Mouse (Mus musculus) neural tube, embryonic 15.5 days (tissue): ENCODE measurements around the gene Ranbp1. TPM values are rescaled to one million over a fixed set of nuclear protein-coding genes. Genes with fewer than 3 reads are reported as not detected.

Source experiments
- ATAC-seq: fragments of 200-750 bp; cut with Nextera tagmentation; 2 replicates; pipeline ENCODE4 v1.8.0; 2017; ENCODE audit warnings: mild to moderate bottlenecking, moderate TSS enrichment, moderate library complexity; ENCODE audit not compliant: low FRiP score
- H3K27ac ChIP-seq: fragments of 300-500 bp; sonication (generic); replicated peaks from 2 replicates; pipeline ENCODE4 v1.5.1; 2015; ENCODE audit warnings: mild to moderate bottlenecking, inconsistent platforms
- H3K27me3 ChIP-seq: fragments of 300-500 bp; sonication (generic); replicated peaks from 2 replicates; pipeline ENCODE4 v1.6.1; 2015; ENCODE audit warnings: inconsistent platforms
- H3K36me3 ChIP-seq: fragments of 300-500 bp; sonication (generic); 2 replicates; pipeline ENCODE4 v1.6.1; 2015; ENCODE audit warnings: inconsistent platforms
- H3K4me1 ChIP-seq: fragments of 300-500 bp; sonication (generic); 2 replicates; pipeline ENCODE4 v1.6.1; 2015; ENCODE audit warnings: inconsistent platforms
- H3K4me2 ChIP-seq: fragments of 300-500 bp; sonication (generic); 2 replicates; pipeline ENCODE4 v1.6.1; 2015; ENCODE audit warnings: inconsistent platforms, mild to moderate bottlenecking, moderate library complexity
- H3K4me3 ChIP-seq: fragments of 300-500 bp; sonication (generic); replicated peaks from 2 replicates; pipeline ENCODE4 v1.5.1; 2015; ENCODE audit warnings: mild to moderate bottlenecking, inconsistent platforms
- H3K9ac ChIP-seq: fragments of 300-500 bp; sonication (generic); replicated peaks from 2 replicates; pipeline ENCODE4 v1.6.1; 2015; ENCODE audit warnings: mild to moderate bottlenecking, inconsistent platforms
- H3K9me3 ChIP-seq: fragments of 300-500 bp; sonication (generic); replicated peaks from 2 replicates; pipeline ENCODE4 v1.6.1; 2016; ENCODE audit warnings: inconsistent platforms
- WGBS: fragments of 180-500 bp; shearing (Covaris S2); methylation state at CpG from one replicate; pipeline ENCODE4 v1.1.7; 2015; ENCODE audit warnings: mixed read lengths; 5-methylcytosine and 5-hydroxymethylcytosine counted together
- polyA plus RNA-seq: library from polyadenylated mRNA; unstranded; fragments of >200 nt; fragmentation: Nextera tagmentation; extraction: Ambion mirVana; gene quantifications from 2 replicates; pipeline ENCODE4 v1.2.1, GENCODE M21; 2015

Ranbp1 gene
- polyA plus RNA-seq, 1 experiment from 2014 or later = 364 TPM

GRCm38 (mm10) chr16:18250828-18251790, 2.6 kb upstream of the Ranbp1 start:
- H3K9ac ChIP-seq = peak overlapping the region; percentile 31
- H3K36me3 ChIP-seq = peaks cover 56% of the 10 kb centered on the region

GRCm38 (mm10) chr16:18250231-18250630, 1.7 kb upstream of the Ranbp1 start:
- ATAC-seq = no peak
- Histone ChIP-seq H3K4me3 (peak overlapping the region; percentile 99), H3K9me3 (no peaks in the 10 kb centered on the region), H3K36me3 (peaks cover 60% of the 10 kb centered on the region), H3K9ac (peak overlapping the region; percentile 95; the same call in 1 of the 2 replicates), H3K4me2 (peak overlapping the region; percentile 94), H3K4me1 (peaks cover 52% of the 10 kb centered on the region), H3K27me3 (no peaks in the 10 kb centered on the region), H3K27ac (no peak overlapping the region)
- WGBS = 50% methylated on average over 4 of the region's 4 CpGs

More at GRCm38 (mm10) chr16:18250828-18251790, 2.6 kb upstream of the Ranbp1 start:
- no peak overlapping the region for H3K27ac ChIP-seq
- no peaks in the 10 kb centered on the region for H3K27me3 ChIP-seq
- WGBS = 71% methylated on average over 10 of the region's 10 CpGs
- H3K4me1 ChIP-seq = peaks cover 47% of the 10 kb centered on the region
- H3K4me3 ChIP-seq = peak overlapping the region; percentile 99; the same call in 1 of the 2 replicates
- ATAC-seq = no peak
- peak overlapping the region; percentile 94 for H3K4me2 ChIP-seq
- no peaks in the 10 kb centered on the region for H3K9me3 ChIP-seq

GRCm38 (mm10) chr16:18249364-18249967, 934 bp upstream of the Ranbp1 start:
- Histone ChIP-seq H3K27ac (peak overlapping the region; percentile 94), H3K4me2 (peak overlapping the region; percentile 94), H3K9ac (peak overlapping the region; percentile 95), H3K9me3 (no peaks in the 10 kb centered on the region), H3K36me3 (peaks cover 61% of the 10 kb centered on the region), H3K4me3 (peak overlapping the region; percentile 99), H3K4me1 (peaks cover 52% of the 10 kb centered on the region), H3K27me3 (no peaks in the 10 kb centered on the region)
- WGBS = 7% methylated on average over 27 of the region's 27 CpGs
- ATAC-seq = peak; percentile 27

- peak overlapping the region; percentile 94 for H3K4me2 ChIP-seq
- H3K9ac ChIP-seq = peak overlapping the region; percentile 94
- H3K27ac ChIP-seq = peak overlapping the region; percentile 94
- no peaks in the 10 kb centered on the region for H3K27me3 ChIP-seq
- no peaks in the 10 kb centered on the region for H3K9me3 ChIP-seq
- H3K36me3 ChIP-seq = peaks cover 59% of the 10 kb centered on the region
- under 1% methylated on average over 33 of the region's 33 CpGs for WGBS
- peaks cover 52% of the 10 kb centered on the region for H3K4me1 ChIP-seq
- H3K4me3 ChIP-seq = peak overlapping the region; percentile 99
- ATAC-seq = peak; percentile 6; the same call in 1 of the 2 replicates
Measured at GRCm38 (mm10) chr16:18247521-18248399, 772 bp downstream of the Ranbp1 start.

- WGBS = 97% methylated on average over 10 of the region's 10 CpGs
- no peak overlapping the region for H3K4me3 ChIP-seq
- H3K27ac ChIP-seq = no peak overlapping the region
- H3K4me2 ChIP-seq = no peak overlapping the region
- H3K9ac ChIP-seq = no peak overlapping the region
- H3K4me1 ChIP-seq = peaks cover 11% of the 10 kb centered on the region
- peaks cover 88% of the 10 kb centered on the region for H3K36me3 ChIP-seq
- ATAC-seq = no peak
- no peaks in the 10 kb centered on the region for H3K9me3 ChIP-seq
- H3K27me3 ChIP-seq = no peaks in the 10 kb centered on the region
Measured at GRCm38 (mm10) chr16:18241581-18241980, 7.0 kb downstream of the Ranbp1 start.

- Histone ChIP-seq H3K4me2 (peak overlapping the region; percentile 91; the same call in 1 of the 2 replicates), H3K9me3 (no peaks in the 10 kb centered on the region), H3K4me3 (no peak overlapping the region), H3K27me3 (no peaks in the 10 kb centered on the region), H3K27ac (peak overlapping the region; percentile 94; the same call in 1 of the 2 replicates), H3K36me3 (peaks cover 42% of the 10 kb centered on the region), H3K9ac (no peak overlapping the region), H3K4me1 (peaks cover 33% of the 10 kb centered on the region)
- ATAC-seq = no peak
- WGBS = 76% methylated on average over 7 of the region's 7 CpGs
Measured at GRCm38 (mm10) chr16:18236676-18237501, 11.6 kb downstream of the Ranbp1 start.

- WGBS = 3% methylated on average over 19 of the region's 19 CpGs
- Histone ChIP-seq H3K4me3 (peak overlapping the region; percentile 86), H3K9me3 (no peaks in the 10 kb centered on the region), H3K27me3 (no peaks in the 10 kb centered on the region), H3K9ac (peak overlapping the region; percentile 94), H3K36me3 (peaks cover 29% of the 10 kb centered on the region), H3K27ac (peak overlapping the region; percentile 94), H3K4me2 (peak overlapping the region; percentile 91), H3K4me1 (peaks cover 46% of the 10 kb centered on the region)
- ATAC-seq = peak; percentile 88
Measured at GRCm38 (mm10) chr16:18235389-18236065, 13.0 kb downstream of the Ranbp1 start.

GRCm38 (mm10) chr16:18234671-18235388, 13.7 kb downstream of the Ranbp1 start, which contains the start of gene Zdhhc8:
Gene Zdhhc8 (minus strand): TSS chr16:18235136.
- Histone ChIP-seq H3K9ac (peak within 1 kb of the TSS; percentile 94), H3K36me3 (peaks cover 22% of the 10 kb centered on the region), H3K27ac (peak within 1 kb of the TSS; percentile 94), H3K4me2 (peak within 1 kb of the TSS; percentile 91), H3K4me1 (peaks cover 53% of the 10 kb centered on the region), H3K9me3 (no peaks in the 10 kb centered on the region), H3K4me3 (peak within 1 kb of the TSS; percentile 86), H3K27me3 (no peaks in the 10 kb centered on the region)
- peak; percentile 88 for ATAC-seq
- WGBS = under 1% methylated on average over 74 of the region's 79 CpGs

- H3K4me1 ChIP-seq = peaks cover 61% of the 10 kb centered on the region
- no peaks in the 10 kb centered on the region for H3K9me3 ChIP-seq
- H3K27me3 ChIP-seq = no peaks in the 10 kb centered on the region
- peak overlapping the region; percentile 91 for H3K4me2 ChIP-seq
- ATAC-seq = peak; percentile 13; the same call in 1 of the 2 replicates
- peak overlapping the region; percentile 94 for H3K9ac ChIP-seq
- 22% methylated on average over 13 of the region's 13 CpGs for WGBS
- H3K36me3 ChIP-seq = peaks cover 16% of the 10 kb centered on the region
- peak overlapping the region; percentile 86 for H3K4me3 ChIP-seq
- H3K27ac ChIP-seq = peak overlapping the region; percentile 94
Measured at GRCm38 (mm10) chr16:18233919-18234670, 14.4 kb downstream of the Ranbp1 start.
